Mouse (Mus musculus) granulocyte monocyte progenitor cell, adult 5-6 weeks (primary cell): ENCODE data around the gene Rbm4. TPM values are rescaled to one million over a fixed set of nuclear protein-coding genes. Genes with fewer than 3 reads are reported as not detected.

Experiments used
- ATAC-seq: replicated peaks from 2 replicates; pipeline ENCODE4 v1.8.0; 2016; ENCODE audit warnings: mild to moderate bottlenecking, moderate TSS enrichment, inconsistent platforms; ENCODE audit not compliant: poor library complexity, severe bottlenecking
- total RNA-seq, 2 experiments: library from RNA; stranded (forward) in 1 of 2; stranded (reverse) in 1 of 2; fragments of 200-712, 200-1000 nt in 1 of 2; fragments of >200 nt in 1 of 2; fragmentation: Nextera tagmentation in 1 of 2; gene quantifications; 2 replicates each; pipeline ENCODE4 v1.2.3; 2014 to 2017

Rbm4 gene
- total RNA-seq, 2 experiments from 2014 or later: 42.0 to 69.9 TPM

DNA sequence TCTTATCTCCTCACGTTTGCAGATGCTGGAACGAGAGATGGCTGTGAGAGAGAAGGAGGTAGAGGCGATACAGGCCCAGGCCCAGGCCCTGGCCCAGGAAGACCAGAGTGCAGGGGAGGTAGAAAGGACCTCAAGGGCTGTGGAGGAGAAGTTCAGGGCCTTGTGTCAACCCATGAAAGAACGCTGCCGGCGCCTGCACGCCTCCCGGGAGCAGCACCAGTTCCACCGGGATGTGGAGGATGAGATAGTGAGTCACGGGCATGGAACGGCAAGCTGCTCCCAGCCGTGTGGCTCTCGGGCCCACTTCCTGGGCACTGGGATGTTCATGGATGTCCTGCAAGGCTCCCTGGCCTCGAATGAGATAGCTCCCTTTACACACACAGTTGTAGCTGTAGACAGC lies 49.7 kb downstream of the Rbm4 start:
- no peak for ATAC-seq

DNA sequence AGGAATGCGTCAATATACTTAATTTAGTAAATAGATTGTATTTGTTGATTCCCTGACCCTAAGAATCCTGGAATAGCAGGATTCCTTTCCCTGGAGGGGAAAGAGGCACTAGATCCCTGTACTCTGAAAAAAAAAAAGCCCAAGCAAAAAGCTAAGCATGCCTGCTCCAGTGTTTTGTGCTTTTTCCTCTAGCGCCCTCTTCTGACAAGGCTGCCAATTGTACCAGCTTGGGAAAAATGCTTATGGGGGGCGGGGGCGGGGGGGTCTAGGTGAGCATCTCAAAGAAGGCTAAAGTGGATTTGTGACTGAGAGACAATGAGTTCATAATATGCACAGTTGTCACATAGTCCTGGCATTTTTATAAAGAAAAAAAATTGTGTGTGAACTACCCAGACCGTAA lies 50.2 kb downstream of the Rbm4 start:
- no peak for ATAC-seq

GRCm38 (mm10) chr19:4742229-4742628 lies 51.5 kb downstream of the Rbm4 start:
- no peak for ATAC-seq

- no peak for ATAC-seq
Observed at GRCm38 (mm10) chr19:4741482-4741881, 52.2 kb downstream of the Rbm4 start.

GRCm38 (mm10) chr19:4739762-4740161 lies 53.9 kb downstream of the Rbm4 start:
- no peak for ATAC-seq

- no peak for ATAC-seq
Observed at GRCm38 (mm10) chr19:4739053-4739452, 54.6 kb downstream of the Rbm4 start.

DNA sequence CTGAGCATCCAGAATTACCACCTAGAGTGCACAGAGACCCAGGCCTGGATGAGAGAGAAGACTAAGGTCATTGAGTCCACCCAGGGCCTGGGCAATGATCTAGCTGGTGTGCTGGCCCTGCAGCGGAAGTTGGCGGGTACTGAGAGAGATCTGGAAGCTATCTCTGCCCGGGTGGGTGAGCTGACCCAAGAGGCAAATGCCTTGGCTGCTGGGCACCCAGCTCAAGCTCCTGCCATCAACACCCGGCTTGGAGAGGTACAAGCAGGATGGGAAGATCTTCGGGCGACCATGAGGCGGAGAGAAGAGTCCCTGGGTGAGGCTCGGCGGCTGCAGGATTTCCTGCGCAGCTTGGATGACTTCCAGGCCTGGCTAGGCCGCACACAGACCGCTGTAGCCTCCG lies 55.8 kb downstream of the Rbm4 start:
- ATAC-seq: no peak

Other genes starting within 250 kb of the Rbm4 start
- 2.6 and 3.5 TPM in 2 replicates for gene Lrfn4, start 178.2 kb downstream of the Rbm4 start, total RNA-seq (2014; fragmentation: Nextera tagmentation)
- gene Lrfn4, start 178.2 kb downstream of the Rbm4 start, total RNA-seq (2017): 1.8 and 3.7 TPM in 2 replicates
- 30.4 and 40.9 TPM in 2 replicates for gene Rce1, start 168.3 kb downstream of the Rbm4 start, total RNA-seq (2014; fragmentation: Nextera tagmentation)
- 19.6 and 28.2 TPM in 2 replicates for gene Rce1, start 168.3 kb downstream of the Rbm4 start, total RNA-seq (2017)
- gene Gm960, start 95.2 kb downstream of the Rbm4 start, total RNA-seq (2014; fragmentation: Nextera tagmentation): not detected in 2 replicates
- gene Gm960, start 95.2 kb downstream of the Rbm4 start, total RNA-seq (2017): not detected in 2 replicates
- gene Sptbn2, start 82.7 kb downstream of the Rbm4 start, total RNA-seq (2014; fragmentation: Nextera tagmentation): 0.23 TPM in 1 of 2 replicates, not detected in the other
- not detected in 2 replicates for gene Sptbn2, start 82.7 kb downstream of the Rbm4 start, total RNA-seq (2017)
- gene Rbm4b, start 37.4 kb downstream of the Rbm4 start, total RNA-seq (2014; fragmentation: Nextera tagmentation): 7.1 and 11.0 TPM in 2 replicates
- gene Rbm4b, start 37.4 kb downstream of the Rbm4 start, total RNA-seq (2017): 9.8 and 17.5 TPM in 2 replicates
- 13.8 and 16.3 TPM in 2 replicates for gene Gm21992, start 17.7 kb upstream of the Rbm4 start, total RNA-seq (2014; fragmentation: Nextera tagmentation)
- gene Gm21992, start 17.7 kb upstream of the Rbm4 start, total RNA-seq (2017): 30.8 and 59.4 TPM in 2 replicates
- gene Rbm14, start 17.7 kb upstream of the Rbm4 start, total RNA-seq (2014; fragmentation: Nextera tagmentation): 51.0 and 59.2 TPM in 2 replicates
- 23.3 and 27.2 TPM in 2 replicates for gene Rbm14, start 17.7 kb upstream of the Rbm4 start, total RNA-seq (2017)
- gene Ccs, start 45.4 kb upstream of the Rbm4 start, total RNA-seq (2014; fragmentation: Nextera tagmentation): 47.1 and 68.5 TPM in 2 replicates
- 18.8 and 22.9 TPM in 2 replicates for gene Ccs, start 45.4 kb upstream of the Rbm4 start, total RNA-seq (2017)
- gene Ccdc87, start 45.5 kb upstream of the Rbm4 start, total RNA-seq (2014; fragmentation: Nextera tagmentation): not detected in 2 replicates
- gene Ccdc87, start 45.5 kb upstream of the Rbm4 start, total RNA-seq (2017): not detected in 2 replicates
- gene Ctsf, start 61.2 kb upstream of the Rbm4 start, total RNA-seq (2014; fragmentation: Nextera tagmentation): 2.6 and 10.0 TPM in 2 replicates
- 1.8 and 3.6 TPM in 2 replicates for gene Ctsf, start 61.2 kb upstream of the Rbm4 start, total RNA-seq (2017)
- gene Actn3, start 84.0 kb upstream of the Rbm4 start, total RNA-seq (2014; fragmentation: Nextera tagmentation): 0.34 TPM in 1 of 2 replicates, not detected in the other
- 1.2 TPM in 1 of 2 replicates, not detected in the other for gene Actn3, start 84.0 kb upstream of the Rbm4 start, total RNA-seq (2017)
- 5.9 and 15.5 TPM in 2 replicates for gene Zdhhc24, start 84.8 kb upstream of the Rbm4 start, total RNA-seq (2014; fragmentation: Nextera tagmentation)
- gene Zdhhc24, start 84.8 kb upstream of the Rbm4 start, total RNA-seq (2017): 3.2 and 9.0 TPM in 2 replicates
- 3.1 TPM in 1 of 2 replicates, not detected in the other for gene Bbs1, start 112.7 kb upstream of the Rbm4 start, total RNA-seq (2014; fragmentation: Nextera tagmentation)
- 0.82 and 1.9 TPM in 2 replicates for gene Bbs1, start 112.7 kb upstream of the Rbm4 start, total RNA-seq (2017)
- 48.5 and 66.6 TPM in 2 replicates for gene Dpp3, start 134.4 kb upstream of the Rbm4 start, total RNA-seq (2014; fragmentation: Nextera tagmentation)
- 38.7 and 41.0 TPM in 2 replicates for gene Dpp3, start 134.4 kb upstream of the Rbm4 start, total RNA-seq (2017)
- gene Peli3, start 149.2 kb upstream of the Rbm4 start, total RNA-seq (2014; fragmentation: Nextera tagmentation): not detected in 2 replicates
- gene Peli3, start 149.2 kb upstream of the Rbm4 start, total RNA-seq (2017): 0.10 and 3.3 TPM in 2 replicates
- gene Mrpl11, start 168.2 kb upstream of the Rbm4 start, total RNA-seq (2014; fragmentation: Nextera tagmentation): 51.9 and 53.3 TPM in 2 replicates
- gene Mrpl11, start 168.2 kb upstream of the Rbm4 start, total RNA-seq (2017): 58.8 and 81.4 TPM in 2 replicates
- not detected in 2 replicates for gene Npas4, start 196.4 kb upstream of the Rbm4 start, total RNA-seq (2014; fragmentation: Nextera tagmentation)
- gene Npas4, start 196.4 kb upstream of the Rbm4 start, total RNA-seq (2017): not detected in 2 replicates
- gene Slc29a2, start 230.0 kb upstream of the Rbm4 start, total RNA-seq (2014; fragmentation: Nextera tagmentation): 3.1 and 12.2 TPM in 2 replicates
- gene Slc29a2, start 230.0 kb upstream of the Rbm4 start, total RNA-seq (2017): 2.5 and 4.2 TPM in 2 replicates
- 4.8 and 6.1 TPM in 2 replicates for gene B4gat1, start 244.9 kb upstream of the Rbm4 start, total RNA-seq (2014; fragmentation: Nextera tagmentation)
- gene B4gat1, start 244.9 kb upstream of the Rbm4 start, total RNA-seq (2017): 2.6 and 11.6 TPM in 2 replicates
- 1.3 and 1.4 TPM in 2 replicates for gene AC124502.3, start 245.0 kb upstream of the Rbm4 start, total RNA-seq (2014; fragmentation: Nextera tagmentation)
- gene AC124502.3, start 245.0 kb upstream of the Rbm4 start, total RNA-seq (2017): 5.4 TPM in 1 of 2 replicates, not detected in the other
- gene Brms1, start 247.5 kb upstream of the Rbm4 start, total RNA-seq (2014; fragmentation: Nextera tagmentation): 32.0 and 35.7 TPM in 2 replicates
- gene Brms1, start 247.5 kb upstream of the Rbm4 start, total RNA-seq (2017): 33.6 and 43.3 TPM in 2 replicates